Mouse (Mus musculus): ENCODE results near the gene Ptp4a2. TPM values are rescaled to one million over a fixed set of nuclear protein-coding genes. Genes with fewer than 3 reads are reported as not detected.

Ptp4a2 gene
- total and polyA plus RNA-seq, 3 experiments = 118 to 619 (median 119) TPM

Other genes starting within 250 kb of the Ptp4a2 start
- gene Lck, start 237.6 kb upstream of the Ptp4a2 start, total RNA-seq (2012; rRNA removed) = 2.7 and 3.6 TPM in 2 replicates
- 1 to 10 TPM in 1 of 2 experiments, not detected in 1; 6.9 TPM for gene Lck, start 237.6 kb upstream of the Ptp4a2 start, polyA plus RNA-seq (2012; ENCODE audit: insufficient read depth in 1 of 2, insufficient read length in 2 of 2, low read depth in 1 of 2, low replicate concordance in 2 of 2, missing spikeins in 1 of 2)
- not detected in 2 replicates for gene Fam167b, start 232.7 kb upstream of the Ptp4a2 start, total RNA-seq (2012; rRNA removed)
- gene Fam167b, start 232.7 kb upstream of the Ptp4a2 start, polyA plus RNA-seq (2012; ENCODE audit: insufficient read depth in 1 of 2, insufficient read length in 2 of 2, low read depth in 1 of 2, low replicate concordance in 2 of 2, missing spikeins in 1 of 2) = not detected
- gene Eif3i, start 210.6 kb upstream of the Ptp4a2 start, total RNA-seq (2012; rRNA removed) = 766 and 806 TPM in 2 replicates
- 100 to 1,000 TPM; 396 to 730 TPM for gene Eif3i, start 210.6 kb upstream of the Ptp4a2 start, polyA plus RNA-seq (2012; ENCODE audit: insufficient read depth in 1 of 2, insufficient read length in 2 of 2, low read depth in 1 of 2, low replicate concordance in 2 of 2, missing spikeins in 1 of 2)
- 140 and 148 TPM in 2 replicates for gene Tmem234, start 210.6 kb upstream of the Ptp4a2 start, total RNA-seq (2012; rRNA removed)
- gene Tmem234, start 210.6 kb upstream of the Ptp4a2 start, polyA plus RNA-seq (2012; ENCODE audit: insufficient read depth in 1 of 2, insufficient read length in 2 of 2, low read depth in 1 of 2, low replicate concordance in 2 of 2, missing spikeins in 1 of 2) = 100 to 1,000 TPM in 1 of 2 experiments, not detected in 1; 220 TPM
- 0.26 TPM in 1 of 2 replicates, not detected in the other for gene Dcdc2b, start 197.0 kb upstream of the Ptp4a2 start, total RNA-seq (2012; rRNA removed)
- gene Dcdc2b, start 197.0 kb upstream of the Ptp4a2 start, polyA plus RNA-seq (2012; ENCODE audit: insufficient read depth in 1 of 2, insufficient read length in 2 of 2, low read depth in 1 of 2, low replicate concordance in 2 of 2, missing spikeins in 1 of 2) = 1 to 10 TPM in 1 of 2 experiments, not detected in 1; 1.3 TPM
- gene Iqcc, start 192.1 kb upstream of the Ptp4a2 start, total RNA-seq (2012; rRNA removed) = 13.6 and 15.4 TPM in 2 replicates
- gene Iqcc, start 192.1 kb upstream of the Ptp4a2 start, polyA plus RNA-seq (2012; ENCODE audit: insufficient read depth in 1 of 2, insufficient read length in 2 of 2, low read depth in 1 of 2, low replicate concordance in 2 of 2, missing spikeins in 1 of 2) = 10 to 100 TPM in 1 of 2 experiments, not detected in 1; 18.5 TPM
- 18.3 and 21.4 TPM in 2 replicates for gene Ccdc28b, start 187.3 kb upstream of the Ptp4a2 start, total RNA-seq (2012; rRNA removed)
- gene Ccdc28b, start 187.3 kb upstream of the Ptp4a2 start, polyA plus RNA-seq (2012; ENCODE audit: insufficient read depth in 1 of 2, insufficient read length in 2 of 2, low read depth in 1 of 2, low replicate concordance in 2 of 2, missing spikeins in 1 of 2) = 10 to 100 TPM in 1 of 2 experiments, not detected in 1; 29.1 TPM
- gene Txlna, start 170.2 kb upstream of the Ptp4a2 start, total RNA-seq (2012; rRNA removed) = 68.0 and 69.5 TPM in 2 replicates
- 10 to 100 TPM in 1 of 2 experiments, not detected in 1; 68.9 TPM for gene Txlna, start 170.2 kb upstream of the Ptp4a2 start, polyA plus RNA-seq (2012; ENCODE audit: insufficient read depth in 1 of 2, insufficient read length in 2 of 2, low read depth in 1 of 2, low replicate concordance in 2 of 2, missing spikeins in 1 of 2)
- gene Kpna6, start 138.5 kb upstream of the Ptp4a2 start, total RNA-seq (2012; rRNA removed) = 15.9 and 18.0 TPM in 2 replicates
- gene Kpna6, start 138.5 kb upstream of the Ptp4a2 start, polyA plus RNA-seq (2012; ENCODE audit: insufficient read depth in 1 of 2, insufficient read length in 2 of 2, low read depth in 1 of 2, low replicate concordance in 2 of 2, missing spikeins in 1 of 2) = 10 to 100 TPM; 19.6 to 66.5 TPM
- gene Tmem39b, start 114.4 kb upstream of the Ptp4a2 start, total RNA-seq (2012; rRNA removed) = 12.2 and 14.7 TPM in 2 replicates
- 10 to 100 TPM; 55.2 to 81.0 TPM for gene Tmem39b, start 114.4 kb upstream of the Ptp4a2 start, polyA plus RNA-seq (2012; ENCODE audit: insufficient read depth in 1 of 2, insufficient read length in 2 of 2, low read depth in 1 of 2, low replicate concordance in 2 of 2, missing spikeins in 1 of 2)
- gene Khdrbs1, start 68.9 kb upstream of the Ptp4a2 start, total RNA-seq (2012; rRNA removed) = 56.5 and 63.2 TPM in 2 replicates
- 100 to 1,000 TPM in 1 of 2 experiments, 10 to 100 TPM in 1; 77.6 to 141 TPM for gene Khdrbs1, start 68.9 kb upstream of the Ptp4a2 start, polyA plus RNA-seq (2012; ENCODE audit: insufficient read depth in 1 of 2, insufficient read length in 2 of 2, low read depth in 1 of 2, low replicate concordance in 2 of 2, missing spikeins in 1 of 2)
- not detected in 2 replicates for gene Spocd1, start 118.0 kb downstream of the Ptp4a2 start, total RNA-seq (2012; rRNA removed)
- under 1 TPM in 1 of 2 experiments, not detected in 1; 0.03 TPM for gene Spocd1, start 118.0 kb downstream of the Ptp4a2 start, polyA plus RNA-seq (2012; ENCODE audit: insufficient read depth in 1 of 2, insufficient read length in 2 of 2, low read depth in 1 of 2, low replicate concordance in 2 of 2, missing spikeins in 1 of 2)
- gene Adgrb2, start 173.7 kb downstream of the Ptp4a2 start, total RNA-seq (2012; rRNA removed) = 0.04 TPM in 1 of 2 replicates, not detected in the other
- gene Adgrb2, start 173.7 kb downstream of the Ptp4a2 start, polyA plus RNA-seq (2012; ENCODE audit: insufficient read depth in 1 of 2, insufficient read length in 2 of 2, low read depth in 1 of 2, low replicate concordance in 2 of 2, missing spikeins in 1 of 2) = under 1 TPM in 1 of 2 experiments, not detected in 1; 0.15 TPM
- 0.23 and 0.50 TPM in 2 replicates for gene Col16a1, start 236.6 kb downstream of the Ptp4a2 start, total RNA-seq (2012; rRNA removed)
- under 1 TPM in 1 of 2 experiments, not detected in 1; 0.25 TPM for gene Col16a1, start 236.6 kb downstream of the Ptp4a2 start, polyA plus RNA-seq (2012; ENCODE audit: insufficient read depth in 1 of 2, insufficient read length in 2 of 2, low read depth in 1 of 2, low replicate concordance in 2 of 2, missing spikeins in 1 of 2)